Mouse (Mus musculus): ENCODE results near the gene Pdk2.
A peak's percentile ranks its signal among the peaks of the same experiment; 100 is the strongest.
"Not testable (repeated sequence)": the region's sequence is repeated elsewhere in the genome, so short reads cannot be mapped to it uniquely, and the experiment has no call there.

Gene Pdk2

DNA sequence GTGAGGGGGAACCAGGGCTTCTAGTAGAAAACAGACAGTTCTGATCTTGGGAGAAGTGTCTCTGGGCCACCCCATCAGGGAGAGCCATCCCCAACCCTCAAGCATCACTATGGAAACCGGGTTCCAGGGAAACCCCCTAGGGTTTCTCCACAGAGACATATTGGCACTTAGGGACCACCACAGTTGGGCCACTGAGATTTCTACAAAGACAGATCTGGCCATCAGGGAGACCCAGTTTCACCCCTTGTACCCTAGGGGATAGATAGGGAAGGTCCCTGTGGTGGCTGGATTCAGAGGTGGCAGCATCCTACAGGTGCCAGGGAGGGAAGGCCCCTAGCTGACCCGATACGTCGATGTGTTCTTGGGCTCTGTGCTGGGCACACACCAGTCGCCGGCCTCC lies 14.3 kb downstream of the Pdk2 start:
- DNase-seq (ENCODE audit: low spot score) = no peak

GRCm38 (mm10) chr11:95026090-95026542 lies 15.0 kb downstream of the Pdk2 start:
- no peak for DNase-seq (ENCODE audit: low spot score)

- DNase-seq (ENCODE audit: low spot score) = no peak
These were observed 15.7 kb downstream of the Pdk2 start for GRCm38 (mm10) chr11:95025227-95026012.

GRCm38 (mm10) chr11:95024439-95025184 lies 16.5 kb downstream of the Pdk2 start:
- DNase-seq (ENCODE audit: low spot score) = no peak

GRCm38 (mm10) chr11:95023481-95023880 lies 17.7 kb downstream of the Pdk2 start:
- DNase-seq (ENCODE audit: low spot score) = no peak

DNA sequence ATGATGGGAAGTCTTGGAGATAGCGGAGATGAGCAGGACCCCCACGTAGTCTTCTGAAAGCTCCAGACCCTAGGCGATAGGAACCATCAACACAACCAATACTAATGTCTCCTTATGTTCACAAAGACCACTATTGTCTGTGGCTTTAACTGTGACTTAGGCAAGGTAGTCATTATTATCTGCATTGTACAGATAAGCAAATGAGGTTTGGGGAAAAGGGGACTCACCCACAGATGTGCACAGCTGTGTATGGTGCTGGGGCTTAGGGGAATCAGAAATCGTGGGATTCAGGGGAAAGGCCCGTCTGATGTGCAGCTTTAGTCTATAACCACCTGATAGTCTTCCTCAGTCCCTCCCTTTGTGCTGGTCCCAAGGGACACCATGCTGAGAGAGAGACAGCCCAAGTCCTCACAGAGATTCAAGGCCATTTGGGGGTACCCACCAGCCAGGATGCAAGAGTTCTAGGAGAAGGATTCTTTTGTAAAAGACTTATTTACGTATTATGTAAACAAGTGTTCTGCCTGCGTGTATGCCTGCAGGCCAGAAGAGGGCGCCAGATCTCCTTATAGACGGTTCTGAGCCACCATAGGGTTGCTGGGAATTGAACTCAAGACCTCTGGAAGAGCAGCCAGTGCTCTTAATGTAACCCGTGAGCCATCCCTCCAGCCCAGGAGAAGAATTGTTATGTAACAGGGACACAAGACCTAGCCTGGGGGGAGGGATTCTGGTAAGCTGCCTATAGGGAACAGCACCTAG lies 18.7 kb downstream of the Pdk2 start:
- no peak for DNase-seq (ENCODE audit: low spot score)

GRCm38 (mm10) chr11:95015484-95015883 lies 25.7 kb downstream of the Pdk2 start:
- DNase-seq (ENCODE audit: low spot score) = no peak

DNA sequence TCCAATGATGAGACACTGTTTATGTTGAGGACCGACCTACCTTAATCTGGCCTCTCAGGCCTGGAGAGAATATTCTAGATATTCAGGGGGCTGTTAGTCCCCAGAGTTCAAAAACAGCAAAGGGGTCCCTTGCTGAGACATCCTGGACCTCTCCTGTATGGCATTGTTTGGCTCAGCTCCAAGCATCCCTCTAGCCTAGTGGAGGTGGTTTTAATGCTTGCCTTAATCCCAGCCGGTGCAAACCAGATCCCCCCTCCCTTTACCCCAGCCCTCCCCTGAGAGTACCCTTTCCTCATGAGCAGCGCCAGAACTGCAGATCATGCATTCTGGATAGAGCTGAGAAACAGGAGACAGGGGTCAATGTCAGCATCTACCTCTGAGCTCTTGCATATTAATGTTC lies 28.7 kb downstream of the Pdk2 start:
- DNase-seq (ENCODE audit: low spot score) = no peak

DNA sequence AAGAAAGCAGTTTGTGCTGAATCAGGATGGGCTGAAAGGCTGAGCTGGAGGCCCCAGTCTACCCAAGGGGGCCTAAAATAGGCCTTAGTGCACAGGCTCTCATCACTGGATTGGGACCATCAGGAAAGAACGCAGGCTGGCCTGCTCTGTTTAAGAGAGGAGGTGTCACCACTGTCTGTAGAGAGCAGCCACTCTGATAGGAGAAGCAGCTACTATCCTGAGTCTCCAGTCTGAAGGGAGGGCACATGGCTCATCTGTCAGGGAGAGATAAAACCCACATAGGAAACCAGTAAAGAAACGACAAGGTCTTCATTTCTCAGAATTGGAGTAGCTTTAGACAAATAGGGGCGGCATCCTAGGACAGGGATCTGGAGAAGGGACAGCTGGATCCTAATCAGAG lies 29.1 kb downstream of the Pdk2 start:
- DNase-seq (ENCODE audit: low spot score) = no peak

DNA sequence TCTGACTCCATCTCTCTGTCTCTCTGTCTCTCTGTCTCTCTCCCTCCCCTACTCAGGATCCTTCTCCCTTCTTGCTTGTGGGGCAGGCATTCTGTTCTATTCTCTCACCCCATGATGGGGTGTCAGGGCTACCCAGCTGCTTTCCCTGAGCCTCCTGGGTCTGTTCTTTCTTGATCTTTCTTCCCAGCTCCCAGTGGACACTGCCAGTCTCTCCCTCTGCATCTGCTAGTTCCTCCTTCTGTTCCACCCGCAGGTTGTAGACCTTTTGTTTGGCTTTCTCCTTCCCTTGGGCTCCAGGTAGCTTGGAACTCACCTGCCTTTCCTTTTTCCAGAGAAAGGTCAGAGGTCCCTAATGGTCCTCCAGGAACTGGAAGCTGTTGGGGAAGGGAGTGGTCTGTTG lies 29.7 kb downstream of the Pdk2 start:
- no peak for DNase-seq (ENCODE audit: low spot score)

DNA sequence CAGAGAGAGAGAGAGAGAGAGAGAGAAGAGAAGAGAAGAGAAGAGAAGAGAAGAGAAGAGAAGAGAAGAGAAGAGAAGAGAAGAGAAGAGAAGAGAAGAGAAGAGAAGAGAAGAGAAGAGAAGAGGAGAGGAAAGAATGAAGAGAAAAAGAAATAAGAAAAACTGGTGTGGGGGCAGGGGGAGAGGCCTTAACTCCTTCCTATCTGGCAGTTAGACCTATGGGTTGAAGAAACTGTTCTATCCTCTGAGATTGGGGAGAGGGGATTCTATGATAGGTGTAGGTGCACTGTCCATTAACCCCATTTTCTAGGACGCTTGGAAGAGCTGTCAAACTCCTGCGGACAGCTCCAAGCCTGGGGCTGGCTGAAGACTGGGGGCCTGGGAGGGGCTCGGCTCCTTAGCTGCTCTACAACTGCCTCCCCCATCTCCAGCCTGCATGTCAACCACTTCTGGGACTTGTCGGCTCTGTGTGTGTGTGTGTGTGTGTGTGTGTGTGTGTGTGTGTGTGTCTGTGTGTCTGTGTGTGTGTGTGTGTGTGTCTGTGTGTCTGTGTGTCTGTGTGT lies 30.2 kb downstream of the Pdk2 start:
- not testable (repeated sequence) for DNase-seq (ENCODE audit: low spot score)

GRCm38 (mm10) chr11:95010141-95010739 lies 30.9 kb downstream of the Pdk2 start:
- DNase-seq (ENCODE audit: low spot score) = no peak

DNA sequence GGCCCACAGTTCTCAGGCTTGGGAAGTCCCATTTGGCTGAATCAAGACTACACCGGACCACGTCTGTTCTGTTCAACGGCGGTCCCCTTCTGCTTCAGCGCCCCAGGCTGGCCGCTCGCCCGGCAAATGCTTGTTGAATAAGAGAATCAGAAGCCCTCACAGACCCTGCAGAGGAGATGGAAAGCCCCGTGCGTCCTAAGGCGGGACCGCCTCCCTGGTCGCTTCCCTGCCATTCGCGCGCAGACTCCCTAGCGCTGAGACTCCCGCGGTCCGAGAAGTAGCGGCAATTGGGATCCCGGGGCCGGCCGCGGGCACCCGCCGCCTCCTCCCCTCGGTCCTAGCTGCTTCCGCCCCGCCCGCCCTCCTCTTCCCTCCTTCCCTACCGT lies 31.5 kb downstream of the Pdk2 start, which contains the start of gene Samd14:
Gene Samd14, plus strand, starts transcription at position 251 of the 386 bp plus-strand sequence.
- DNase-seq (ENCODE audit: low spot score) = peak; percentile 70

- peak; percentile 81 for DNase-seq (ENCODE audit: low spot score)
These were observed 32.2 kb downstream of the Pdk2 start for GRCm38 (mm10) chr11:95008661-95009628.

DNA sequence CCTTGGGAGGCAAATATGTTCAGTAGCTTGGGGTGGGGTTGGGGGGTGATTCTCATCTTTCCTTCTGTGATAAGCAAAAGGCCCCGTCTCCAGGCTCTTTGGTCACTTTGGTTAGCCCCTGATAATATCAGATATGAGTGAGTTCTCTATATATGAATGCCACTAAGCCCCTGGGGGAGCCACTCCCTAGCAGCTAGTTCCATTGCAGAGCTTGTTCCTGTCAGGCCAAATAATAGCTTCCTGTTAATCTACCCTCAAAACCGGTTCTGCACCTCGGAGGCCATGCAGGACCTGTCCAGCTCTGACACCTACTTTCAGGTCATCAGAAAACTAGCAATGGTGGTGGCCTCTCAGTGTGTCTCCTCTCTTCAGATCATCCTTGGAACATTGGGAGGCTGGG lies 33.7 kb downstream of the Pdk2 start:
- peak; percentile 35 for DNase-seq (ENCODE audit: low spot score)

DNA sequence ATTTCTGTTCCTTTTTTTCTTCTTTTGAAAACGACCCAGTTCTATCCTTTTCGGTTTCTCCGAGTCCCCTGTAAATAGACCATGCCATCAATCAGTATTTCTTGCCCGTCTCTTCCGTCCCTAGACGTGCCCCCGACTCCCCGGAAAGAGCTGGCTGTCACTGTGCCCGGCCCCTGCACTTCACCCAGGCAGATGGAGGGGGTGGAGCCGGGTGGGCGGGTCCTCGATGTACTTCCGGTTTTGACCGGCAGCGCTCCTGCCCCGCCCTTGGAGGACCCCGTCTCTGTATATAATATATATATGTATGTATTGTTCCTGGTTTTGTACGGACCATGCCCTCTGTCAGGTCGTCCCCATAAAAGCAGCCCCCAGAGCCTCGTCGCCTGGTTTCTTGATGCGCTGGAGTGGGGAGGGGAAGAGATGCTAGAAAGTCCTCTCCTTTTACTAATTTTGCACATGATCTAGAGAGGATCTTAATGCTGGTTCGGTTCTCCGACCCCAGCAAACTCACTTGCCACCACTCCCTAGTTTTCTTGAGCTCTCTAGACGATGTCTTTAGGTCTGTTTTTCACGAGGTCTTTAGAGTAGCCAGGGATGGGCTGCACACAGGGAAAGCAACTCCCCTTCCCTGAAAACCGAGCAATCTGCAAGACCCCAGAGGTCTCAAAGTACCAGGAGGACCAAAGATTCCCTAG lies 34.5 kb downstream of the Pdk2 start:
- DNase-seq (ENCODE audit: low spot score) = no peak

- no peak for DNase-seq (ENCODE audit: low spot score)
These were observed 35.1 kb downstream of the Pdk2 start for GRCm38 (mm10) chr11:95006038-95006437.

DNA sequence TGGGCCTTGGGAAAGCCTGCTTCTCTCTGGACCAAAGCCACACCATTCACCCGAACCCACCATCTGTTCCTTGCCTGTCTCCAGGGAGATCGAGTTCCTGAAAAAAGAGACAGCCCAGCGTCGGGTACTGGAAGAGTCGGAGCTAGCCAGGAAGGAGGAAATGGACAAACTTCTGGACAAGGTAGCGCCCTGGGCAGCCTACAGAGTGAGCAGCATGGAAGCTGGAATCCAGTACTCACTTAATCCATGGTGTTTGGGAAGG lies 36.3 kb downstream of the Pdk2 start:
- no peak for DNase-seq (ENCODE audit: low spot score)

GRCm38 (mm10) chr11:95004136-95004936 lies 36.8 kb downstream of the Pdk2 start:
- peak; percentile 39 for DNase-seq (ENCODE audit: low spot score)
